Mouse (Mus musculus) liver, embryonic 14.5 days (tissue): ENCODE data around the gene Ankrd55.

Experiments
- CTCF ChIP-seq: IDR thresholded peaks from 2 replicates; pipeline ENCODE4 v1.5.1; 2016; ENCODE audit warnings: antibody characterized with exemption, low read depth, control low read depth
- EP300 ChIP-seq: IDR thresholded peaks from 2 replicates; pipeline ENCODE4 v1.6.1; 2016; ENCODE audit warnings: antibody characterized with exemption, low read depth

DNA sequence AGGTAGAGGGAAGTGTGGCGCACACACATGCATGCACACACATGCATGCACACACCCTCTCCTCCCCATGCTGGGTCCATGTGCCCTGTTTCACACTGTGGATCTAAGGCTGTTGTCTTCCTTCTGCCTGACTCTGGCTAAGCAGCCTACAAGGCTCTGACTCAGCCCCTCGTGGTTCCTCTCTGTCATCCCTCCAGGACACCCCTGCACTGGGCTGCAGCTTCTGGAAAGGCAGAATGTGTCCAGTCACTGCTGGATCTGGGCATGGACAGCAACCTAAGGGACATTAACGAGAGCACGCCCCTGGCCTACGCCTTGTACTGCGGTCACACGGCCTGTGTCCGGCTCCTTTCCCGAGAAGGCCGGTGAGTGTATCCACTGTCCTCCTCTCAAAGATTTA, 75.0 kb downstream of the Ankrd55 start:
- TF ChIP-seq CTCF: no peak
- TF ChIP-seq EP300: no peak
